Mouse (Mus musculus) myocyte (in vitro differentiated cells): ENCODE data around the gene Ssx2ip. TPM values are rescaled to one million over a fixed set of nuclear protein-coding genes. Genes with fewer than 3 reads are reported as not detected.

Experiments used
- H3K27me3 ChIP-seq: one replicate; pipeline ENCODE4 v1.6.1; 2011; ENCODE audit not compliant: control insufficient read depth, insufficient read depth, insufficient read length
- H3K36me3 ChIP-seq: one replicate; pipeline ENCODE4 v1.6.1; 2011; ENCODE audit not compliant: control insufficient read depth, insufficient read depth
- H3K4me2 ChIP-seq: one replicate; pipeline ENCODE4 v1.6.1; 2011; ENCODE audit warnings: low read depth, control low read depth
- H3K4me3 ChIP-seq: one replicate; pipeline ENCODE4 v1.5.1; 2011; ENCODE audit warnings: mild to moderate bottlenecking, control low read depth, moderate library complexity
- H3K79me2 ChIP-seq: one replicate; pipeline ENCODE4 v1.6.1; 2011; ENCODE audit not compliant: control insufficient read depth, insufficient read depth
- H3ac ChIP-seq: one replicate; pipeline ENCODE4 v1.6.1; 2011; ENCODE audit not compliant: control insufficient read depth, insufficient read length
- CEBPB ChIP-seq: IDR thresholded peaks from 2 replicates; pipeline ENCODE4 v1.6.1; 2011; ENCODE audit warnings: mild to moderate bottlenecking, moderate library complexity; ENCODE audit not compliant: poor library complexity, insufficient read depth, severe bottlenecking
- E2F4 ChIP-seq: IDR thresholded peaks from one replicate; pipeline ENCODE4 v1.6.1; 2011; ENCODE audit warnings: mild to moderate bottlenecking, control low read depth, moderate library complexity; ENCODE audit not compliant: insufficient read depth
- MAX ChIP-seq: IDR thresholded peaks from one replicate; pipeline ENCODE4 v1.6.1; 2011; ENCODE audit warnings: low read depth, mild to moderate bottlenecking, control low read depth
- MYOD1 ChIP-seq, 3 experiments: IDR thresholded peaks; one replicate each; pipeline ENCODE4 v1.6.1; 2011; ENCODE audit warnings: control low read depth in 2 of 3, low read depth in 2 of 3, mild to moderate bottlenecking in 2 of 3, moderate library complexity in 1 of 3; ENCODE audit not compliant: insufficient read length in 2 of 3, control insufficient read depth in 1 of 3
- MYOG ChIP-seq, 3 experiments: IDR thresholded peaks; one replicate each; pipeline ENCODE4 v1.6.1; 2011; ENCODE audit warnings: control low read depth in 2 of 3, low read depth in 2 of 3, mild to moderate bottlenecking in 2 of 3; ENCODE audit not compliant: insufficient read length in 2 of 3, control insufficient read depth in 1 of 3, insufficient read depth in 1 of 3
- POLR2A ChIP-seq: IDR thresholded peaks from one replicate; pipeline ENCODE4 v1.6.1; 2011; ENCODE audit warnings: low read depth, mild to moderate bottlenecking, control low read depth, moderate library complexity; ENCODE audit not compliant: insufficient read length
- POLR2AphosphoS2 ChIP-seq: IDR thresholded peaks from one replicate; pipeline ENCODE4 v1.6.1; 2011; ENCODE audit warnings: low read depth, control low read depth; ENCODE audit not compliant: insufficient read length
- REST ChIP-seq: IDR thresholded peaks from one replicate; pipeline ENCODE4 v1.6.1; 2011; ENCODE audit warnings: mild to moderate bottlenecking, control low read depth, moderate library complexity; ENCODE audit not compliant: insufficient read depth, insufficient read length
- SRF ChIP-seq: IDR thresholded peaks from one replicate; pipeline ENCODE4 v1.6.1; 2011; ENCODE audit warnings: low read depth; ENCODE audit not compliant: control insufficient read depth, insufficient read length
- TCF12 ChIP-seq: IDR thresholded peaks from one replicate; pipeline ENCODE4 v1.6.1; 2011; ENCODE audit warnings: mild to moderate bottlenecking, control low read depth; ENCODE audit not compliant: poor library complexity, insufficient read depth, severe bottlenecking
- TCF3 ChIP-seq: IDR thresholded peaks from one replicate; pipeline ENCODE4 v1.6.1; 2011; ENCODE audit warnings: low read depth, control low read depth; ENCODE audit not compliant: insufficient read length
- USF1 ChIP-seq: IDR thresholded peaks from one replicate; pipeline ENCODE4 v1.6.1; 2011; ENCODE audit warnings: low read depth, mild to moderate bottlenecking, control low read depth, moderate library complexity
- polyA plus RNA-seq: library from polyadenylated mRNA; unstranded; fragments of >200 nt; fragmentation: generic; extraction: Trizol; gene quantifications from one replicate; pipeline ENCODE4 v1.2.1, GENCODE M21; 2012; ENCODE audit warnings: missing spikeins

Ssx2ip gene
- polyA plus RNA-seq, 1 experiment, result 13.5 TPM

GRCm38 (mm10) chr3:146407086-146407721 lies 2.8 kb downstream of the Ssx2ip start:
- Histone ChIP-seq H3K27me3 (no peaks in the 10 kb centered on the region), H3ac (no peak overlapping the region), H3K36me3 (no peaks in the 10 kb centered on the region), H3K4me3 (no peak overlapping the region), H3K79me2 (peaks cover 32% of the 10 kb centered on the region), H3K4me2 (no peak overlapping the region)
- no peak for TF ChIP-seq MYOG (IDR thresholded peaks at IDR 0.05; ENCODE audit: control insufficient read depth in 1 of 3, insufficient read depth in 1 of 3, insufficient read length in 2 of 3, low read depth in 2 of 3)
- no peak for TF ChIP-seq CEBPB
- TF ChIP-seq TCF12, result no peak
- TF ChIP-seq USF1, result no peak
- TF ChIP-seq MYOD1 (IDR thresholded peaks at IDR 0.05; ENCODE audit: control insufficient read depth in 1 of 3, insufficient read length in 2 of 3, low read depth in 2 of 3), result no peak
- TF ChIP-seq SRF, result no peak
- TF ChIP-seq REST, result no peak
- no peak for TF ChIP-seq MAX
- TF ChIP-seq POLR2AphosphoS2, result no peak
- no peak for TF ChIP-seq E2F4
- no peak for TF ChIP-seq POLR2A
- no peak for TF ChIP-seq TCF3

- Histone ChIP-seq H3K36me3 (no peaks in the 10 kb centered on the region), H3K79me2 (peaks cover 28% of the 10 kb centered on the region), H3K4me3 (no peak overlapping the region), H3K27me3 (no peaks in the 10 kb centered on the region), H3ac (no peak overlapping the region), H3K4me2 (no peak overlapping the region)
- TF ChIP-seq E2F4 (no peak), REST (no peak), USF1 (no peak), SRF (no peak), MYOD1 (IDR thresholded peaks at IDR 0.05; ENCODE audit: control insufficient read depth in 1 of 3, insufficient read length in 2 of 3, low read depth in 2 of 3) (no peak), POLR2AphosphoS2 (no peak), CEBPB (no peak), TCF3 (no peak), MAX (no peak), MYOG (IDR thresholded peaks at IDR 0.05; ENCODE audit: control insufficient read depth in 1 of 3, insufficient read depth in 1 of 3, insufficient read length in 2 of 3, low read depth in 2 of 3) (no peak), TCF12 (no peak), POLR2A (no peak)
These were observed 5.7 kb downstream of the Ssx2ip start for GRCm38 (mm10) chr3:146410114-146410513.

GRCm38 (mm10) chr3:146412008-146412407 lies 7.6 kb downstream of the Ssx2ip start:
- no peak overlapping the region for H3K4me3 ChIP-seq
- no peaks in the 10 kb centered on the region for H3K27me3 ChIP-seq

GRCm38 (mm10) chr3:146412480-146412879 lies 8.0 kb downstream of the Ssx2ip start:
- H3K27me3 ChIP-seq, result no peaks in the 10 kb centered on the region
- H3ac ChIP-seq, result no peak overlapping the region
- no peak overlapping the region for H3K4me3 ChIP-seq
- H3K4me2 ChIP-seq, result no peak overlapping the region
- peaks cover 8% of the 10 kb centered on the region for H3K79me2 ChIP-seq
- no peak for TF ChIP-seq E2F4
- no peak for TF ChIP-seq TCF12
- TF ChIP-seq CEBPB, result no peak
- no peak for TF ChIP-seq MYOG (IDR thresholded peaks at IDR 0.05; ENCODE audit: control insufficient read depth in 1 of 3, insufficient read depth in 1 of 3, insufficient read length in 2 of 3, low read depth in 2 of 3)
- no peak for TF ChIP-seq MAX
- no peak for TF ChIP-seq POLR2A
- TF ChIP-seq SRF, result no peak
- TF ChIP-seq USF1, result no peak
- no peak for TF ChIP-seq MYOD1 (IDR thresholded peaks at IDR 0.05; ENCODE audit: control insufficient read depth in 1 of 3, insufficient read length in 2 of 3, low read depth in 2 of 3)
- TF ChIP-seq POLR2AphosphoS2, result no peak
- TF ChIP-seq REST, result no peak
- TF ChIP-seq TCF3, result no peak
- no peaks in the 10 kb centered on the region for H3K36me3 ChIP-seq

More at GRCm38 (mm10) chr3:146412008-146412407, 7.6 kb downstream of the Ssx2ip start:
- peaks cover 13% of the 10 kb centered on the region for H3K79me2 ChIP-seq
- no peak overlapping the region for H3K4me2 ChIP-seq
- no peak for TF ChIP-seq TCF12
- TF ChIP-seq E2F4, result no peak
- no peak for TF ChIP-seq SRF
- no peak for TF ChIP-seq POLR2A
- no peak for TF ChIP-seq MYOD1 (IDR thresholded peaks at IDR 0.05; ENCODE audit: control insufficient read depth in 1 of 3, insufficient read length in 2 of 3, low read depth in 2 of 3)
- no peak for TF ChIP-seq POLR2AphosphoS2
- no peak for TF ChIP-seq TCF3
- no peak for TF ChIP-seq MYOG (IDR thresholded peaks at IDR 0.05; ENCODE audit: control insufficient read depth in 1 of 3, insufficient read depth in 1 of 3, insufficient read length in 2 of 3, low read depth in 2 of 3)
- no peak for TF ChIP-seq CEBPB
- TF ChIP-seq USF1, result no peak
- no peak for TF ChIP-seq REST
- no peak for TF ChIP-seq MAX
- no peaks in the 10 kb centered on the region for H3K36me3 ChIP-seq
- no peak overlapping the region for H3ac ChIP-seq
